Mouse (Mus musculus) stomach, embryonic 15.5 days (tissue): Measurements from ENCODE around the gene Dgcr8. TPM values are rescaled to one million over a fixed set of nuclear protein-coding genes. Genes with fewer than 3 reads are reported as not detected.

Source experiments
- ATAC-seq: fragments of 200-750 bp; cut with Nextera tagmentation; 2 replicates; pipeline ENCODE4 v1.8.0; 2017; ENCODE audit warnings: low read depth, moderate number of reproducible peaks, moderate TSS enrichment; ENCODE audit not compliant: insufficient read depth, low FRiP score
- H3K27ac ChIP-seq: fragments of 300-500 bp; sonication (generic); 2 replicates; pipeline ENCODE4 v1.5.1; 2015; ENCODE audit warnings: mild to moderate bottlenecking, inconsistent platforms
- H3K27me3 ChIP-seq: fragments of 300-500 bp; sonication (generic); replicated peaks from 2 replicates; pipeline ENCODE4 v1.6.1; 2015; ENCODE audit warnings: inconsistent platforms
- H3K36me3 ChIP-seq: fragments of 300-500 bp; sonication (generic); 2 replicates; pipeline ENCODE4 v1.6.1; 2015; ENCODE audit warnings: inconsistent platforms
- H3K4me1 ChIP-seq: fragments of 300-500 bp; sonication (generic); 2 replicates; pipeline ENCODE4 v1.6.1; 2015; ENCODE audit warnings: inconsistent platforms
- H3K4me2 ChIP-seq: fragments of 300-500 bp; sonication (generic); 2 replicates; pipeline ENCODE4 v1.6.1; 2015; ENCODE audit warnings: mild to moderate bottlenecking, inconsistent platforms
- H3K4me3 ChIP-seq: fragments of 300-500 bp; sonication (generic); replicated peaks from 2 replicates; pipeline ENCODE4 v1.5.1; 2015; ENCODE audit warnings: inconsistent platforms
- H3K9ac ChIP-seq: fragments of 300-500 bp; sonication (generic); 2 replicates; pipeline ENCODE4 v1.6.1; 2015; ENCODE audit warnings: inconsistent platforms
- H3K9me3 ChIP-seq: fragments of 300-500 bp; sonication (generic); 2 replicates; pipeline ENCODE4 v1.6.1; 2016; ENCODE audit warnings: inconsistent platforms
- WGBS: fragments of 180-500 bp; shearing (Covaris S2); methylation state at CpG from one replicate; pipeline ENCODE4 v1.1.7; 2015; 5-methylcytosine and 5-hydroxymethylcytosine counted together
- microRNA counts: library from miRNA; unstranded; fragments of <30 nt; microRNA quantifications from one replicate; lab custom pipeline; 2016
- microRNA-seq: library from miRNA; unstranded; fragments of <30 nt; microRNA quantifications from one replicate; pipeline ENCODE4, GENCODE M21; 2016
- polyA plus RNA-seq: library from polyadenylated mRNA; unstranded; fragments of >200 nt; fragmentation: Nextera tagmentation; extraction: Ambion mirVana; gene quantifications from 2 replicates; pipeline ENCODE4 v1.2.1, GENCODE M21; 2015

The Dgcr8 gene
- polyA plus RNA-seq, 1 experiment from 2014 or later, result 25.9 TPM

- Histone ChIP-seq H3K4me1 (peaks cover 6% of the 10 kb centered on the region), H3K27me3 (no peaks in the 10 kb centered on the region), H3K9me3 (no peaks in the 10 kb centered on the region), H3K36me3 (no peaks in the 10 kb centered on the region), H3K4me3 (no peak overlapping the region), H3K4me2 (no peak overlapping the region), H3K9ac (no peak overlapping the region), H3K27ac (no peak overlapping the region)
- 85% methylated on average over 7 of the region's 7 CpGs for WGBS
- no peak for ATAC-seq
These were observed 74.2 kb downstream of the Dgcr8 start for GRCm38 (mm10) chr16:18214858-18215257.

DNA sequence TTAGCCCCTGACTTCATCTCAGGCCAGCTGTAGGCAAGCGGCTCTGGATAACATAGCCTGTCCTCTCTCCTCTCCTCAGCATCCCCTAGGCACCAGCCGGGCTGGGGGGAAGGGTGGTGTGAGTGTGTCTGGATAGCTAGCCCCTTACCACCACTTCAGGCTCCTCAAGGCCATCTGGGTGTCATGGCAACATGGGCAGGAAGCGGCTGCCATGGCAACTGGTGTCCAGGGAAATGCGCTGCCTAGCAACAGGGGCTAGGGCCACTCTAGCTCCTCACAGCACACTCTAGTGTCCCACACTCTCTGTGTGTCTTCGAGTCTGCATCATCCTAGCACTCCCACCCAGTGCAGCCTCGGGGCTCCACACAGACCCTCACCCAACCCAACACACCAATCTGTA is 75.4 kb downstream of the Dgcr8 start:
- 49% methylated on average over 6 of the region's 6 CpGs for WGBS

DNA sequence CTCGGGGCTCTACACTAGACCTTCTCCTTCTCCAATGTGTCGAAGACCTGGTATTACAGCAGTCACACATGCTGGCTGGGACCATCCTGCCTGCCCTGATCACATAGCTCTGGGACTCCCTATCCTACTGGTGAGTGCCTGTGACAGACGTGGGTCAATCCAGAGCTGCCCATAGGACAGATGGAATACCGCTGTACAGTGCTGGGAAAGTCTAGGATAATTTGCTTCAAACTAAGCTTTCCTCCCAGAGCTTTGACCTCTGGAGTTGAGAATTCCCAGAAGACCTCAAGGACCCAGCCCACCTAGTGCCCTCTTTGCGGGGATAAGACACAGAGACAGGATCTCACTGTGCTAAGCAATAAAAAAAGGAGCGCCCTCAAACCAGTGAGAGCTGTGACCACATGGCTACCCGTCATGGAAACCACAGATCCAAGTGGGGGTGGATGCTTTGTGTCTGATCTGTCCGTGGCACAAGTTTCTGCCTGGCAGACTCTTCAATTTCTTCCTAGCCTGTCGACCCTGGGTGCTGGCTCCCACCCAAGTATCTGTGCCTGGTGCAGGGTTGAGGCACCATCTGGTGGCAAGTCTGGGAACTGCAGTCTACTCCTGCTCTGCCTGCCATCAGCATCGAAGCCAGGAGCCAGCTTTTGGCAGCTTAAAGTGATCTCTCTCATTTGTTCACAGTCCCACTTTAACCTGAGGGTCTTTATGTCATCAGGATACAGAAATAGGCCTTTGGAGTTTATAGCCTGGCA is 77.5 kb downstream of the Dgcr8 start:
- H3K9ac ChIP-seq, result no peak overlapping the region
- H3K36me3 ChIP-seq, result no peaks in the 10 kb centered on the region
- no peaks in the 10 kb centered on the region for H3K9me3 ChIP-seq
- no peak overlapping the region for H3K27ac ChIP-seq
- H3K4me2 ChIP-seq, result no peak overlapping the region
- H3K4me3 ChIP-seq, result no peak overlapping the region
- 0 out of 2 replicates have a peak, but pooled peaks have one; percentile 11 for ATAC-seq
- H3K27me3 ChIP-seq, result no peaks in the 10 kb centered on the region
- peaks cover 4% of the 10 kb centered on the region; the same call in 1 of the 2 replicates for H3K4me1 ChIP-seq
- WGBS, result 42% methylated on average over 10 of the region's 10 CpGs

More for the DNA sequence above, 75.4 kb downstream of the Dgcr8 start:
- Histone ChIP-seq H3K36me3 (no peaks in the 10 kb centered on the region), H3K4me3 (no peak overlapping the region), H3K9me3 (no peaks in the 10 kb centered on the region), H3K27ac (no peak overlapping the region), H3K4me2 (no peak overlapping the region), H3K4me1 (peaks cover 4% of the 10 kb centered on the region; the same call in 1 of the 2 replicates), H3K27me3 (no peaks in the 10 kb centered on the region), H3K9ac (no peak overlapping the region)
- ATAC-seq, result 0 out of 2 replicates have a peak, but pooled peaks have one; percentile 17

GRCm38 (mm10) chr16:18210701-18211416 is 78.2 kb downstream of the Dgcr8 start:
- Histone ChIP-seq H3K27ac (no peak overlapping the region), H3K36me3 (no peaks in the 10 kb centered on the region), H3K4me3 (no peak overlapping the region), H3K27me3 (no peaks in the 10 kb centered on the region), H3K4me1 (peaks cover 4% of the 10 kb centered on the region; the same call in 1 of the 2 replicates), H3K9ac (no peak overlapping the region), H3K9me3 (no peaks in the 10 kb centered on the region), H3K4me2 (no peak overlapping the region)
- WGBS, result 19% methylated on average over 8 of the region's 8 CpGs
- no peak for ATAC-seq

MicroRNAs encoded within 50 kb of the gene (microRNA counts, 519-probe panel; counts per million panel counts)
- microRNA mmu-miR-1306 (lab: Ali Mortazavi, UCI), result 2,244 counts per million, percentile 38 among the panel's probes with 10 or more counts
- microRNA mmu-miR-185 (lab: Ali Mortazavi, UCI), result 2,642 counts per million, percentile 64 among the panel's probes with 10 or more counts

Small RNAs within 50 kb of the gene (microRNA-seq; reads per million reads assigned to microRNA genes)
- gene Gm24572 (not detected), gene Mir1306 (215 reads per million, percentile 60 among the genes with 10 or more reads in this experiment), gene Mir185 (274 reads per million, percentile 62 among the genes with 10 or more reads in this experiment)

Other genes starting within 250 kb of the Dgcr8 start
- 77.8 and 78.2 TPM in 2 replicates for gene Dgcr6, start 236.4 kb downstream of the Dgcr8 start, polyA plus RNA-seq
- gene Prodh, start 199.0 kb downstream of the Dgcr8 start, polyA plus RNA-seq, result 13.1 and 14.8 TPM in 2 replicates
- gene Rtn4r, start 161.6 kb downstream of the Dgcr8 start, polyA plus RNA-seq, result 3.0 and 4.3 TPM in 2 replicates
- not detected in 2 replicates for gene Ccdc188, start 71.4 kb downstream of the Dgcr8 start, polyA plus RNA-seq
- 15.2 and 15.7 TPM in 2 replicates for gene Zdhhc8, start 54.1 kb downstream of the Dgcr8 start, polyA plus RNA-seq
- 93.7 and 111 TPM in 2 replicates for gene Trmt2a, start 40.6 kb downstream of the Dgcr8 start, polyA plus RNA-seq
- 536 and 556 TPM in 2 replicates for gene Ranbp1, start 40.5 kb downstream of the Dgcr8 start, polyA plus RNA-seq
- 1.1 TPM in 2 replicates for gene Gm49776, start 30.9 kb downstream of the Dgcr8 start, polyA plus RNA-seq
- 29.0 and 34.9 TPM in 2 replicates for gene Tango2, start 58.9 kb upstream of the Dgcr8 start, polyA plus RNA-seq
- gene Arvcf, start 58.9 kb upstream of the Dgcr8 start, polyA plus RNA-seq, result 25.3 and 28.7 TPM in 2 replicates
- gene Txnrd2, start 137.1 kb upstream of the Dgcr8 start, polyA plus RNA-seq, result 24.4 and 26.1 TPM in 2 replicates
- 95.5 and 101 TPM in 2 replicates for gene Comt, start 137.6 kb upstream of the Dgcr8 start, polyA plus RNA-seq
- gene Gnb1l, start 209.5 kb upstream of the Dgcr8 start, polyA plus RNA-seq, result 13.1 and 14.1 TPM in 2 replicates
- 2.7 and 3.2 TPM in 2 replicates for gene Rtl10, start 209.7 kb upstream of the Dgcr8 start, polyA plus RNA-seq